ENCODE assay signal across 2 mouse cellular contexts in the genomic region with DNA sequence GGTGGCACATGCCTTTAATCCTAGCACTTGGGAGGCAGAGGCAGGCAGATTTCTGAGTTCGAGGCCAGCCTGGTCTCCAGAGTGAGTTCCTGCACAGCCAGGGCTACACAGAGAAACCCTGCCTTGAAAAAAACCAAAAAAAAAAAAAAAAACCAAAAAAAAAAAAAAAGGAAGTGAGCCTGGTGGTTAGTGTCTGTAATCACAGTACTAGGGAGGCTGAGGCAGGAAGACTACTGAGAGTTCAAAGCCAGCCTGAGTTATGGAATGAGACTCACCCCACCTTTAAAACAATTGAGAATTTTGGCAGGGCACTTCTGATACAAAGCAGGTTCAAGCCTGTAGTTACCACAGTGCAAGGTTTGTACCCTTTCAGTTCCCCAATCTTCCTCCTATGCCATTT. TPM values are rescaled to one million over a fixed set of nuclear protein-coding genes. Genes with fewer than 3 reads are reported as not detected.
"Had no signal": no experiment of that assay in that cellular context is flagged by ENCODE, and none has a peak within 500 bp of the region (broad histone marks: within the 10 kb centered on the region; RNA-seq: fewer than 3 reads in every experiment).

No protein-coding gene starts in this region.

RNA-seq across cellular contexts. Expression of a gene that starts 8.9 kb away (rescaled TPM):
- polyA plus RNA-seq: inflammation-experienced regulatory T-cells, adult 6 months had no signal

RNA-seq across cellular contexts. Expression of a gene that starts 48.6 kb away (rescaled TPM):
- total RNA-seq: hematopoietic stem cell, adult 5-6 weeks had no signal
